Mouse (Mus musculus) embryonic facial prominence, embryonic 14.5 days (tissue): ENCODE data around the gene Eif1ad. TPM values are rescaled to one million over a fixed set of nuclear protein-coding genes. Genes with fewer than 3 reads are reported as not detected.

Experiments
- ATAC-seq: fragments of 200-750 bp; cut with Nextera tagmentation; 2 replicates; pipeline ENCODE4 v1.8.0; 2017; ENCODE audit warnings: low read depth, moderate number of reproducible peaks, moderate TSS enrichment
- DNase-seq: peaks from one replicate; pipeline ENCODE4 v3.0.0-alpha.2; 2015; ENCODE audit warnings: low spot score
- H3K27ac ChIP-seq: fragments of 300-500 bp; sonication (generic); replicated peaks from 2 replicates; pipeline ENCODE4 v1.5.1; 2014; ENCODE audit warnings: low read depth, mild to moderate bottlenecking, low read length, moderate library complexity
- H3K27me3 ChIP-seq: fragments of 300-500 bp; sonication (generic); replicated peaks from 2 replicates; pipeline ENCODE4 v1.6.1; 2014; ENCODE audit warnings: low read length; ENCODE audit not compliant: control insufficient read depth, insufficient read depth
- H3K36me3 ChIP-seq: fragments of 300-500 bp; sonication (generic); 2 replicates; pipeline ENCODE4 v1.6.1; 2014; ENCODE audit warnings: low read length, mixed read lengths; ENCODE audit not compliant: control insufficient read depth, insufficient read depth
- H3K4me1 ChIP-seq: fragments of 300-500 bp; sonication (generic); 2 replicates; pipeline ENCODE4 v1.6.1; 2014; ENCODE audit warnings: antibody characterized with exemption, low read length; ENCODE audit not compliant: control insufficient read depth, insufficient read depth
- H3K4me2 ChIP-seq: fragments of 300-500 bp; sonication (generic); 2 replicates; pipeline ENCODE4 v1.6.1; 2014; ENCODE audit warnings: low read depth, mild to moderate bottlenecking, low read length, moderate library complexity, mixed read lengths
- H3K4me3 ChIP-seq: fragments of 300-500 bp; sonication (generic); 2 replicates; pipeline ENCODE4 v1.5.1; 2014; ENCODE audit warnings: low read depth, mild to moderate bottlenecking, low read length
- H3K9ac ChIP-seq: fragments of 300-500 bp; sonication (generic); 2 replicates; pipeline ENCODE4 v1.6.1; 2014; ENCODE audit warnings: low read depth, mild to moderate bottlenecking, low read length, moderate library complexity, mixed read lengths
- H3K9me3 ChIP-seq: fragments of 300-500 bp; sonication (generic); 2 replicates; pipeline ENCODE4 v1.6.1; 2016; ENCODE audit warnings: low read length; ENCODE audit not compliant: control insufficient read depth
- WGBS: fragments of 180-500 bp; shearing (Covaris S2); extraction: QIAGEN DNeasy Blood & Tissue Kit; methylation state at CpG from one replicate; pipeline ENCODE4 v1.1.7; 2014; 5-methylcytosine and 5-hydroxymethylcytosine counted together
- polyA plus RNA-seq: library from polyadenylated mRNA; unstranded; fragments of >200 nt; fragmentation: Nextera tagmentation; extraction: Ambion mirVana; gene quantifications from 2 replicates; pipeline ENCODE4 v1.2.1, GENCODE M21; 2014

Gene Eif1ad
- 35.0 and 35.7 TPM in 2 replicates for polyA plus RNA-seq

GRCm38 (mm10) chr19:5366175-5367052 is at the start of gene Eif1ad:
Eif1ad (plus strand) TSS chr19:5366741.
- peak; percentile 96 for ATAC-seq
- Histone ChIP-seq H3K4me2 (peak within 1 kb of the TSS; percentile 95), H3K36me3 (peaks cover 47% of the 10 kb centered on the region), H3K9ac (peak within 1 kb of the TSS; percentile 83), H3K9me3 (no peaks in the 10 kb centered on the region), H3K4me1 (peaks cover 13% of the 10 kb centered on the region), H3K27me3 (no peaks in the 10 kb centered on the region), H3K27ac (peak within 1 kb of the TSS; percentile 94), H3K4me3 (peak within 1 kb of the TSS; percentile 97)
- DNase-seq: peak; percentile 99
- under 1% methylated on average over 64 of the region's 92 CpGs for WGBS

DNA sequence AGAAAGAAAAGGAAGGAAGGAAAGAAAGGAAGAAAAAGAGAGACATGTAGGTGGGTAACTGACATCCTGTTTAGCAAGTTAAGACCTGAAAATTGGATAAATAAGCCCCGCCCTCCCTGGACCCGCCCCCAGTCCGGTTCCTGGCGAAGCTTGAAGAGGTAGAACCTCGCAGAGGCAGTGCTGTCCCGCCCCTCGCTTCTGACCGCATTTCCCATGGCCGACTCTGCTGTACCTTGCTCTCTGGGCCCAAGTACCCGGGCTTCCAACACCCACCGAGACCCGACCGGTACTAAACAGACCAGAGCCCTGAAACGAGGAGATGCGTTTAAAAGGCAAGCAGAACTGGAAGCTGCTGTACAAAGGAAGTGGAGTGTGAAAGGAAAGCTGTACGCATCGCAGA is 42.7 kb upstream of the Eif1ad start:
- Histone ChIP-seq H3K27ac (no peak overlapping the region), H3K9ac (no peak overlapping the region), H3K4me3 (no peak overlapping the region), H3K27me3 (no peaks in the 10 kb centered on the region), H3K4me2 (no peak overlapping the region), H3K36me3 (no peaks in the 10 kb centered on the region), H3K4me1 (no peaks in the 10 kb centered on the region), H3K9me3 (no peaks in the 10 kb centered on the region)
- DNase-seq (no peak), ATAC-seq (no peak)
- WGBS: 59% methylated on average over 17 of the region's 17 CpGs

- 67% methylated on average over 19 of the region's 19 CpGs for WGBS
- H3K27ac ChIP-seq: no peak overlapping the region
- H3K36me3 ChIP-seq: no peaks in the 10 kb centered on the region
- peak; percentile 6 for DNase-seq
- no peaks in the 10 kb centered on the region for H3K4me1 ChIP-seq
- no peak for ATAC-seq
- H3K27me3 ChIP-seq: no peaks in the 10 kb centered on the region
- no peak overlapping the region for H3K9ac ChIP-seq
- no peak overlapping the region for H3K4me2 ChIP-seq
- no peaks in the 10 kb centered on the region for H3K9me3 ChIP-seq
- H3K4me3 ChIP-seq: no peak overlapping the region
Measured at GRCm38 (mm10) chr19:5327970-5328369, 38.6 kb upstream of the Eif1ad start.

DNA sequence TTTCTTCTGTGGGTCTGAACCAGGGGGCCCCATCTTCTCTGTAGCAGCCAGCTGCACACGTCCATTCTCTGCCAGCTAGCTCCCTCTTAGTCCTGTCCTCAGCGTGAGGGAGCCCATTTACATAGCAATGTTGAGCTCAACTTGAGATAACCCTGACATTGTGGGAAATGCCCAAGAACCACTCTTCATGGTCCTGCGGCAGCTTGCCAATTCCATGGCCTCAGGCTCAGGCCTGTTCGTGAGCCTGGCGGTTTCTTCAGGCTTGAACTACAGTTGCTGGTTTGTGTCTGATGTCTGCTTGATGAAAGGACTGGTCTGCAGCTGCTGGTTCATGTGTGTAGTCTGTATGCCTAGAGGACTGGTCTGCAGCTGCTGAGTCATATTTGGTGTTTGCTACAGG is 31.8 kb upstream of the Eif1ad start:
- Histone ChIP-seq H3K36me3 (no peaks in the 10 kb centered on the region), H3K4me3 (no peak overlapping the region), H3K4me2 (no peak overlapping the region), H3K9me3 (no peaks in the 10 kb centered on the region), H3K4me1 (no peaks in the 10 kb centered on the region), H3K27me3 (no peaks in the 10 kb centered on the region), H3K27ac (no peak overlapping the region), H3K9ac (no peak overlapping the region)
- DNase-seq (peak; percentile 9), ATAC-seq (no peak)
- 70% methylated on average over 5 of the region's 5 CpGs for WGBS

DNA sequence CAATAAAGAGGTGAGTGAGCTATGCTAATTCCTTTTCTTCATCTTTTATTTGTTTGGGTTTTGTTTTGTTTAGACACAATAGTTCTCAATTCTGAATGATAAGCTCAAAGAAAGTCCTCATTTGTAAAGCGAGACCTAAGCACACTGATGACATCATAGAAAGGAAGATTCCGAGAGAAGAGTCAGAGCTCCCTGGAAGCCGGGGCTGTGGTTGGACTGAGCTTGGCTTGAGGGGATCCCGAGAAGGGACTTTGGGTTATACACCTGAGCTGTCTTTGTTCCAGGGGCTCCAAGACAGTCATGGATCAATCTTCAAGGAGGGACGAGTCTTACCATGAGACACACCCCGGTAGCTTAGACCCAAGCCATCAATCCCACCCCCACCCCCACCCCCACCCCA is 31.1 kb upstream of the Eif1ad start, which contains the start of gene Catsper1:
Gene Catsper1, plus strand, starts transcription at position 301 of the 400 bp plus-strand sequence.
- H3K4me2 ChIP-seq: no peak within 1 kb of the TSS
- no peaks in the 10 kb centered on the region for H3K9me3 ChIP-seq
- ATAC-seq: no peak
- H3K36me3 ChIP-seq: no peaks in the 10 kb centered on the region
- no peak within 1 kb of the TSS for H3K27ac ChIP-seq
- WGBS: 85% methylated on average over 6 of the region's 6 CpGs
- no peaks in the 10 kb centered on the region for H3K4me1 ChIP-seq
- H3K4me3 ChIP-seq: no peak within 1 kb of the TSS
- H3K27me3 ChIP-seq: no peaks in the 10 kb centered on the region
- DNase-seq: no peak
- no peak within 1 kb of the TSS for H3K9ac ChIP-seq

- 15% methylated on average over 5 of the region's 5 CpGs for WGBS
- H3K27me3 ChIP-seq: no peaks in the 10 kb centered on the region
- no peak overlapping the region for H3K4me2 ChIP-seq
- peak; percentile 71 for DNase-seq
- H3K4me3 ChIP-seq: no peak overlapping the region
- no peak overlapping the region for H3K9ac ChIP-seq
- H3K4me1 ChIP-seq: no peaks in the 10 kb centered on the region
- H3K36me3 ChIP-seq: no peaks in the 10 kb centered on the region
- H3K9me3 ChIP-seq: no peaks in the 10 kb centered on the region
- H3K27ac ChIP-seq: no peak overlapping the region
- ATAC-seq: no peak
Measured at GRCm38 (mm10) chr19:5337975-5338374, 28.6 kb upstream of the Eif1ad start.

GRCm38 (mm10) chr19:5341360-5341759 is 25.2 kb upstream of the Eif1ad start:
- WGBS: 89% methylated on average over 7 of the region's 7 CpGs
- ATAC-seq: no peak
- no peak overlapping the region for H3K4me3 ChIP-seq
- no peaks in the 10 kb centered on the region for H3K27me3 ChIP-seq
- H3K27ac ChIP-seq: no peak overlapping the region
- H3K36me3 ChIP-seq: no peaks in the 10 kb centered on the region
- DNase-seq: no peak
- H3K4me1 ChIP-seq: no peaks in the 10 kb centered on the region
- H3K9me3 ChIP-seq: no peaks in the 10 kb centered on the region
- no peak overlapping the region for H3K9ac ChIP-seq
- no peak overlapping the region for H3K4me2 ChIP-seq

DNA sequence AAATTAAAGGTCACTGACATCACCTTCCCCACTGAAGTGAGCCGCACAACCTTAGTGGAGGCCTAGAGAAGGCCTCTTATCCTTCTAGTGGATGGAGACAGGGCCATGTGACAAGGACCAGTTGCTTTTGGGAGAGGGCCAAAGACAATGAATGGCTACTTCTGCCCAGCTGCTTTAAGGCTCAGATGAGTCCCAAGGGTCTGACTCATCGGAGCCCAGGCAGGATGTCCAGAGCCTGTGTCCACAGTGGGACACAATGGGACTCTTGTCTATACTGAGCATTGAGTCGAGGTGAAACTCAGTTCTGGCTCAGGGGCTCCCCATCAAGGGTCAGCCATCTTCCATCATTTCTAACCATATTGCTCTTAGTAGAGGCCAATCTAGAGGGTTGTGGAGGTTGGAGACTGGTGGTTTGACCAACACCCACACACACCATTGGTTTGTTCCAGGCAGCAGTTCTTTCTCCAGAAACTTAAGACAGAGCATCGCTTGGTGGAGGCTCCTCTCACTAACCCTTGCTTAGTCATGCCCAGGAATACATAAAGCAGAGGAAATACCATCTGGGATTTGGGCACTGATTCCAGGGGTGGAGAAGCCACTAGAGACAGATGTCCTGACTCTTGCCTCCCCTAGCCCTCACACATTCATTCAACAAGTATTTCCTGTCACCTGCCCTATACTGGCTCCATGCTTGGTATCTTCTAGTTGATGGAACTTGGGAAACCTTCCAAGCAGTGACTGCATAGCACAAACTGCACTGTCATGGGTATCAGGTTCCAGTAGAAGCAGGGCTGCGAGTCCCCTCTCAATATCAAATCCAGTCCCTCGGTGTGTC is 21.0 kb upstream of the Eif1ad start:
- Histone ChIP-seq H3K4me1 (0 out of 2 replicates have a peak, but pooled peaks cover 4% of the 10 kb centered on the region), H3K4me3 (no peak overlapping the region), H3K4me2 (no peak overlapping the region), H3K9ac (no peak overlapping the region), H3K27ac (no peak overlapping the region), H3K36me3 (no peaks in the 10 kb centered on the region), H3K27me3 (no peaks in the 10 kb centered on the region), H3K9me3 (no peaks in the 10 kb centered on the region)
- ATAC-seq (no peak), DNase-seq (peak; percentile 19)
- WGBS: 55% methylated on average over 6 of the region's 6 CpGs
